Mouse (Mus musculus) kidney, embryonic 15.5 days (tissue): ENCODE measurements around the gene Ppp1r1b. TPM values are rescaled to one million over a fixed set of nuclear protein-coding genes. Genes with fewer than 3 reads are reported as not detected.
"Not testable (repeated sequence)": the region's sequence is repeated elsewhere in the genome, so short reads cannot be mapped to it uniquely, and the experiment has no call there.

ENCODE experiments used
- ATAC-seq: fragments of 200-750 bp; cut with Nextera tagmentation; replicated peaks from 2 replicates; pipeline ENCODE4 v1.8.0; 2017; ENCODE audit warnings: moderate TSS enrichment; ENCODE audit not compliant: low FRiP score
- H3K27ac ChIP-seq: fragments of 300-500 bp; sonication (generic); 2 replicates; pipeline ENCODE4 v1.5.1; 2015; ENCODE audit warnings: mild to moderate bottlenecking, inconsistent platforms
- H3K27me3 ChIP-seq: fragments of 300-500 bp; sonication (generic); 2 replicates; pipeline ENCODE4 v1.6.1; 2015; ENCODE audit warnings: inconsistent platforms
- H3K36me3 ChIP-seq: fragments of 300-500 bp; sonication (generic); 2 replicates; pipeline ENCODE4 v1.6.1; 2015; ENCODE audit warnings: inconsistent platforms
- H3K4me1 ChIP-seq: fragments of 300-500 bp; sonication (generic); 2 replicates; pipeline ENCODE4 v1.6.1; 2015; ENCODE audit warnings: inconsistent platforms
- H3K4me2 ChIP-seq: fragments of 300-500 bp; sonication (generic); 2 replicates; pipeline ENCODE4 v1.6.1; 2015; ENCODE audit warnings: moderate library complexity, mild to moderate bottlenecking, inconsistent platforms
- H3K4me3 ChIP-seq: fragments of 300-500 bp; sonication (generic); replicated peaks from 2 replicates; pipeline ENCODE4 v1.5.1; 2015; ENCODE audit warnings: mild to moderate bottlenecking, inconsistent platforms
- H3K9ac ChIP-seq: fragments of 300-500 bp; sonication (generic); 2 replicates; pipeline ENCODE4 v1.6.1; 2015; ENCODE audit warnings: mild to moderate bottlenecking, inconsistent platforms
- H3K9me3 ChIP-seq: fragments of 300-500 bp; sonication (generic); replicated peaks from 2 replicates; pipeline ENCODE4 v1.6.1; 2016; ENCODE audit warnings: inconsistent platforms
- WGBS: fragments of 180-500 bp; shearing (Covaris S2); methylation state at CpG from one replicate; pipeline ENCODE4 v1.1.7; 2015; ENCODE audit warnings: mixed read lengths; 5-methylcytosine and 5-hydroxymethylcytosine counted together
- polyA plus RNA-seq: library from polyadenylated mRNA; unstranded; fragments of >200 nt; fragmentation: Nextera tagmentation; extraction: Ambion mirVana; gene quantifications from 2 replicates; pipeline ENCODE4 v1.2.1, GENCODE M21; 2015

Ppp1r1b gene
- polyA plus RNA-seq, 1 experiment from 2014 or later: 2.8 TPM

- no peak overlapping the region for H3K27ac ChIP-seq
- no peak overlapping the region for H3K9ac ChIP-seq
- H3K4me1 ChIP-seq: peaks cover 15% of the 10 kb centered on the region
- ATAC-seq: no peak
- no peak overlapping the region for H3K4me3 ChIP-seq
- WGBS: 79% methylated on average over 6 of the region's 6 CpGs
- H3K4me2 ChIP-seq: no peak overlapping the region
- H3K36me3 ChIP-seq: peaks cover 9% of the 10 kb centered on the region; the same call in 1 of the 2 replicates
- H3K9me3 ChIP-seq: no peaks in the 10 kb centered on the region
- no peaks in the 10 kb centered on the region for H3K27me3 ChIP-seq
Observed at GRCm38 (mm10) chr11:98369337-98369736, 21.1 kb downstream of the Ppp1r1b start.

- peaks cover 21% of the 10 kb centered on the region for H3K36me3 ChIP-seq
- H3K4me2 ChIP-seq: no peak overlapping the region
- H3K9me3 ChIP-seq: no peaks in the 10 kb centered on the region
- no peak overlapping the region for H3K9ac ChIP-seq
- no peaks in the 10 kb centered on the region for H3K27me3 ChIP-seq
- H3K27ac ChIP-seq: no peak overlapping the region
- 81% methylated on average over 2 of the region's 2 CpGs for WGBS
- no peak for ATAC-seq
- peaks cover 15% of the 10 kb centered on the region for H3K4me1 ChIP-seq
- no peak overlapping the region for H3K4me3 ChIP-seq
Observed at GRCm38 (mm10) chr11:98370588-98370987, 22.4 kb downstream of the Ppp1r1b start.

DNA sequence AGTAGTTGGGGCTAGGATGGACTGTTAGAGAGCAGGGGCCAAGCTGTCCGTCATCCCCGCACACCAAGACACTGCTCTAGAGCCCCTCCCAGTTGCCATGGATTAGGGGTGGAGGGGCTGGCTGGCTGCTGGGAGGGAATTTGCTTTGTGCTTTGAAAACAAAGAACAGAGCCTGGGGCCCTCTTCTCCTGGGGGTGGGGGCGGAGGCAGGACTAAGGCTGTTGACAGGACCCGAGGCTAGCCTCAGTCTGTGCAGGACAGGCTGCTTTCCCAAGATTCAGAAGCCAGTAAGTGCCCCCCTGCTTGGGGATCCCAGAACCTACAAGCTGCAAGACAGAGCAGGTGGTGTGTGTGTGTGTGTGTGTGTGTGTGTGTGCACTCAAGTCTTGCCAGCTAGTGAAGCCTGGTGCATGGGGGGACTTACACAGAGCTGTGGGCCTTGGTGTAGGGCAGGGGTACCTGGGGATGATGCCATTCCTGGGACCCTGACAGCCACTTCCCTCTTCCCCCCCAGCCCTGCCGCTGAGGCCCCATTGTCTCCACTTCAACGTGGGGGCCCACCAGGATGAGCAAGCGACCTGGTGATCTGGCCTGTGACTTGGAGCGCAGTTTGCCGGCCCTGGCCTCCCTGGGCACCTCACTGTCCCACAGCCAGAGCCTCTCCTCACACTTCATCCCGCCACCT is 23.5 kb downstream of the Ppp1r1b start:
- peaks cover 32% of the 10 kb centered on the region for H3K36me3 ChIP-seq
- H3K9me3 ChIP-seq: no peaks in the 10 kb centered on the region
- peaks cover 15% of the 10 kb centered on the region for H3K4me1 ChIP-seq
- H3K9ac ChIP-seq: no peak overlapping the region
- no peak for ATAC-seq
- H3K27ac ChIP-seq: no peak overlapping the region
- H3K4me2 ChIP-seq: no peak overlapping the region
- H3K27me3 ChIP-seq: no peaks in the 10 kb centered on the region
- 53% methylated on average over 10 of the region's 10 CpGs for WGBS
- H3K4me3 ChIP-seq: no peak overlapping the region

- 4% methylated on average over 2 of the region's 2 CpGs for WGBS
Observed at GRCm38 (mm10) chr11:98372406-98372805, 24.2 kb downstream of the Ppp1r1b start.

GRCm38 (mm10) chr11:98373244-98373643 is 25.0 kb downstream of the Ppp1r1b start:
- H3K27ac ChIP-seq: no peak overlapping the region
- H3K27me3 ChIP-seq: no peaks in the 10 kb centered on the region
- H3K9me3 ChIP-seq: no peaks in the 10 kb centered on the region
- peaks cover 9% of the 10 kb centered on the region; the same call in 1 of the 2 replicates for H3K4me1 ChIP-seq
- no peak overlapping the region for H3K4me2 ChIP-seq
- H3K9ac ChIP-seq: no peak overlapping the region
- H3K4me3 ChIP-seq: no peak overlapping the region
- no peak for ATAC-seq
- H3K36me3 ChIP-seq: peaks cover 48% of the 10 kb centered on the region
- WGBS: 90% methylated on average over 6 of the region's 6 CpGs

More at GRCm38 (mm10) chr11:98372406-98372805, 24.2 kb downstream of the Ppp1r1b start:
- H3K4me3 ChIP-seq: no peak overlapping the region
- H3K36me3 ChIP-seq: peaks cover 39% of the 10 kb centered on the region
- H3K9me3 ChIP-seq: no peaks in the 10 kb centered on the region
- H3K4me2 ChIP-seq: no peak overlapping the region
- no peak for ATAC-seq
- no peaks in the 10 kb centered on the region for H3K27me3 ChIP-seq
- H3K4me1 ChIP-seq: peaks cover 12% of the 10 kb centered on the region
- H3K27ac ChIP-seq: no peak overlapping the region
- H3K9ac ChIP-seq: no peak overlapping the region

GRCm38 (mm10) chr11:98374266-98374665 is 26.1 kb downstream of the Ppp1r1b start:
- H3K4me1 ChIP-seq: peaks cover 9% of the 10 kb centered on the region; the same call in 1 of the 2 replicates
- H3K27me3 ChIP-seq: no peaks in the 10 kb centered on the region
- 80% methylated on average over 8 of the region's 8 CpGs for WGBS
- no peak overlapping the region for H3K4me2 ChIP-seq
- no peak overlapping the region for H3K27ac ChIP-seq
- no peak overlapping the region for H3K9ac ChIP-seq
- no peak for ATAC-seq
- no peaks in the 10 kb centered on the region for H3K9me3 ChIP-seq
- peaks cover 58% of the 10 kb centered on the region for H3K36me3 ChIP-seq
- H3K4me3 ChIP-seq: no peak overlapping the region

DNA sequence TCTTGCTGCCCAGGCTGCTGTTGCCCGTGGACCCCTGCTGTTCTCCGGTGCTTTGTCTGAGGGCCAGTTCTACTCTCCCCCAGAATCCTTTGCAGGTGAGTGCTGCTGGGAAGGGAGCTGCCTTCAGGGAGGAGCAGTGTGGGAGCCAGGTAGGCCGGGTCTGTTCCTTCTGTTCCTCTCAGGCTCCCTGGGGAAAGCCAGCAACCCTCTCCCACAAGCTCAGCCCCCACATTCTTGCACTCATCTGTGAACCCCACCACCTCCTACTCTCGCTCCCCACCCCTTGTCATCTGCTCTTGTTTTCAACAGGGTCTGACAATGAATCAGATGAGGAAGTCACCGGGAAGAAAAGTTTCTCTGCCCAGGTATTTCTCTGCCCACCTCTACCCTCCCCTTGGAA is 28.6 kb downstream of the Ppp1r1b start:
- no peak overlapping the region for H3K9ac ChIP-seq
- no peak for ATAC-seq
- H3K27me3 ChIP-seq: no peaks in the 10 kb centered on the region
- peaks cover 9% of the 10 kb centered on the region; the same call in 1 of the 2 replicates for H3K4me1 ChIP-seq
- no peak overlapping the region for H3K4me2 ChIP-seq
- H3K9me3 ChIP-seq: no peaks in the 10 kb centered on the region
- no peak overlapping the region for H3K27ac ChIP-seq
- peaks cover 76% of the 10 kb centered on the region for H3K36me3 ChIP-seq
- H3K4me3 ChIP-seq: no peak overlapping the region
- 76% methylated on average over 5 of the region's 5 CpGs for WGBS

GRCm38 (mm10) chr11:98377787-98378186 is 29.6 kb downstream of the Ppp1r1b start:
- no peaks in the 10 kb centered on the region for H3K27me3 ChIP-seq
- H3K4me1 ChIP-seq: 0 out of 2 replicates have a peak, but pooled peaks cover 3% of the 10 kb centered on the region
- H3K4me3 ChIP-seq: no peak overlapping the region
- H3K9ac ChIP-seq: no peak overlapping the region
- no peak overlapping the region for H3K27ac ChIP-seq
- 84% methylated on average over 11 of the region's 11 CpGs for WGBS
- no peak overlapping the region for H3K4me2 ChIP-seq
- H3K9me3 ChIP-seq: no peaks in the 10 kb centered on the region
- no peak for ATAC-seq
- peaks cover 76% of the 10 kb centered on the region for H3K36me3 ChIP-seq

DNA sequence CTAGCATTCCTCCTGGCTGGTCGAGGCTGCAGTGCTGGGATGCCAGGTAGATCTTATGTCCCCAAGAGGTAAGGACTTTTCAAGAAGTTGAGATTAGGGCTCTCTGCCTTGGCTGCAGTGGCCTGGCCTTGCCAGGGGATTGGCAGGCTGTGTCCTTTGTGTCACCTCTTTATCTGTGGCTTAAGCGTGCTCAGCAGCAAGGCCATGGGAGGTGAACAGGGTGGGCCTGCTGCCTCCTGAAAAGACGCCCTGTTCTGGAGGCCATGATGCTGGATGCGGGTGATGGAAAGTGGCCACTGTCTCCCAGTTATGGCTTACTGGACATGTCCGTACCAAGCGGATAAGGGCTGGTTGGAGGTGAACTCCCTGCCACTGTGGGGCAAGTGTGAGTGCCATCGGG is 31.2 kb downstream of the Ppp1r1b start:
- no peak for ATAC-seq
- Histone ChIP-seq H3K36me3 (peaks cover 67% of the 10 kb centered on the region), H3K4me1 (peaks cover 18% of the 10 kb centered on the region), H3K9me3 (no peaks in the 10 kb centered on the region), H3K4me3 (no peak overlapping the region), H3K4me2 (no peak overlapping the region), H3K9ac (no peak overlapping the region), H3K27ac (no peak overlapping the region), H3K27me3 (peaks cover 12% of the 10 kb centered on the region)
- WGBS: 85% methylated on average over 7 of the region's 7 CpGs

GRCm38 (mm10) chr11:98380106-98380505 is 31.9 kb downstream of the Ppp1r1b start:
- 74% methylated on average over 6 of the region's 6 CpGs for WGBS
- peaks cover 19% of the 10 kb centered on the region for H3K27me3 ChIP-seq
- peaks cover 60% of the 10 kb centered on the region for H3K36me3 ChIP-seq
- H3K27ac ChIP-seq: no peak overlapping the region
- no peak overlapping the region for H3K9ac ChIP-seq
- no peak overlapping the region for H3K4me3 ChIP-seq
- peaks cover 24% of the 10 kb centered on the region for H3K4me1 ChIP-seq
- no peak for ATAC-seq
- no peak overlapping the region for H3K4me2 ChIP-seq
- H3K9me3 ChIP-seq: no peaks in the 10 kb centered on the region

- H3K27me3 ChIP-seq: peaks cover 34% of the 10 kb centered on the region
- H3K4me2 ChIP-seq: no peak overlapping the region
- H3K36me3 ChIP-seq: peaks cover 44% of the 10 kb centered on the region
- no peak overlapping the region for H3K4me3 ChIP-seq
- peaks cover 35% of the 10 kb centered on the region for H3K4me1 ChIP-seq
- H3K27ac ChIP-seq: no peak overlapping the region
- 91% methylated on average over 2 of the region's 2 CpGs for WGBS
- H3K9me3 ChIP-seq: no peaks in the 10 kb centered on the region
- no peak for ATAC-seq
- H3K9ac ChIP-seq: no peak overlapping the region
Observed at GRCm38 (mm10) chr11:98381651-98382050, 33.4 kb downstream of the Ppp1r1b start.

DNA sequence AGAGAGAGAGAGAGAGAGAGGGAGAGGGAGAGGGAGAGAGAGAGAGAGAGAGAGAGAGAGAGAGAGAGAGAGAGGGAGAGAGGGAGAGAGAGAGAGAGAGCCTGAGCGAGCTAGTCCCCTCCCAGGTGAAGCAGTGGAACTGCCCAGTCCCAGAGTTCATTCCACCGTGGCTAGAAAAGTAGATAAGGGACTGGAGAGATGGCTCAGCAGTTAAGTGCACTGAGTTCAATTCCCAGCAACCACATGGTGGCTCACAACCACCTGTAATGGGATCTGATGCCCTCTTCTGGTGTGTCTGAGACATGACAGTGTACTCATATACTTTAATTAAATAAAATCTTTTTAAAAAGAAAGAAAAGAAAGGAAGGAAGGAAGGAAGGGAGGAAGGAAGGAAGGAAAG is 34.2 kb downstream of the Ppp1r1b start:
- WGBS: 36% methylated on average over 2 of the region's 2 CpGs
- H3K9ac ChIP-seq, H3K9me3 ChIP-seq, H3K4me3 ChIP-seq, H3K4me2 ChIP-seq, H3K27ac ChIP-seq, ATAC-seq: not testable (repeated sequence)
- H3K36me3 ChIP-seq: peaks cover 37% of the 10 kb centered on the region
- peaks cover 42% of the 10 kb centered on the region for H3K27me3 ChIP-seq
- H3K4me1 ChIP-seq: peaks cover 43% of the 10 kb centered on the region
